Mouse (Mus musculus) liver, postnatal 0 days (tissue): ENCODE measurements around the gene Ppara. TPM values are rescaled to one million over a fixed set of nuclear protein-coding genes. Genes with fewer than 3 reads are reported as not detected.

Experiments used
- ATAC-seq: fragments of 200-750 bp; cut with Nextera tagmentation; 2 replicates; pipeline ENCODE4 v1.8.0; 2017; ENCODE audit warnings: mild to moderate bottlenecking, moderate library complexity
- DNase-seq: peaks from one replicate; pipeline ENCODE4 v3.0.0-alpha.2; 2016
- H3K27ac ChIP-seq: fragments of 300-500 bp; sonication (generic); 2 replicates; pipeline ENCODE4 v1.5.1; 2014; ENCODE audit warnings: antibody characterized with exemption, moderate library complexity, mild to moderate bottlenecking, low read depth
- H3K27me3 ChIP-seq: fragments of 300-500 bp; sonication (generic); 2 replicates; pipeline ENCODE4 v1.6.1; 2014; ENCODE audit warnings: low read length, control low read depth, mixed read lengths; ENCODE audit not compliant: insufficient read depth
- H3K36me3 ChIP-seq: fragments of 300-500 bp; sonication (generic); replicated peaks from 2 replicates; pipeline ENCODE4 v1.6.1; 2014; ENCODE audit warnings: mild to moderate bottlenecking, control low read depth, low read length, moderate library complexity, mixed read lengths; ENCODE audit not compliant: insufficient read depth
- H3K4me1 ChIP-seq: fragments of 300-500 bp; sonication (generic); 2 replicates; pipeline ENCODE4 v1.6.1; 2014; ENCODE audit warnings: antibody characterized with exemption, mild to moderate bottlenecking, control low read depth; ENCODE audit not compliant: insufficient read depth
- H3K4me2 ChIP-seq: fragments of 300-500 bp; sonication (generic); 2 replicates; pipeline ENCODE4 v1.6.1; 2014; ENCODE audit warnings: low read depth, mild to moderate bottlenecking, low read length, moderate library complexity, mixed read lengths
- H3K4me3 ChIP-seq: fragments of 300-500 bp; sonication (generic); 2 replicates; pipeline ENCODE4 v1.5.1; 2014; ENCODE audit warnings: low read depth, low read length
- H3K9ac ChIP-seq: fragments of 300-500 bp; sonication (generic); replicated peaks from 2 replicates; pipeline ENCODE4 v1.6.1; 2014; ENCODE audit warnings: mild to moderate bottlenecking, moderate library complexity
- H3K9me3 ChIP-seq: fragments of 300-500 bp; sonication (generic); 2 replicates; pipeline ENCODE4 v1.6.1; 2016; ENCODE audit warnings: mild to moderate bottlenecking, control low read depth, low read length, mixed read lengths
- CTCF ChIP-seq: sonication (generic); IDR thresholded peaks from 2 replicates; pipeline ENCODE4 v1.5.1; 2016; ENCODE audit warnings: antibody characterized with exemption, low read depth
- EP300 ChIP-seq: IDR thresholded peaks from 2 replicates; pipeline ENCODE4 v1.6.1; 2016; ENCODE audit warnings: antibody characterized with exemption, low read depth, mild to moderate bottlenecking
- WGBS: fragments of 180-500 bp; shearing (Covaris S2); extraction: QIAGEN DNeasy Blood & Tissue Kit; methylation state at CpG from one replicate; pipeline ENCODE4 v1.1.7; 2014; ENCODE audit not compliant: insufficient replicate concordance; 5-methylcytosine and 5-hydroxymethylcytosine counted together
- polyA plus RNA-seq: library from polyadenylated mRNA; unstranded; fragments of >200 nt; fragmentation: Nextera tagmentation; extraction: Ambion mirVana; gene quantifications from 2 replicates; pipeline ENCODE4 v1.2.1, GENCODE M21; 2015

Ppara gene
- polyA plus RNA-seq, 1 experiment from 2014 or later = 185 TPM

GRCm38 (mm10) chr15:85766677-85767076 is 31.9 kb downstream of the Ppara start:
- WGBS = 75% methylated on average over 5 of the region's 5 CpGs
- DNase-seq = no peak

GRCm38 (mm10) chr15:85768991-85769390 is 34.2 kb downstream of the Ppara start:
- Histone ChIP-seq H3K27ac (peak overlapping the region; percentile 95), H3K4me2 (no peak overlapping the region), H3K4me3 (no peak overlapping the region), H3K9ac (no peak overlapping the region), H3K27me3 (no peaks in the 10 kb centered on the region), H3K9me3 (no peaks in the 10 kb centered on the region), H3K36me3 (no peaks in the 10 kb centered on the region), H3K4me1 (peaks cover 2% of the 10 kb centered on the region)
- DNase-seq (no peak), ATAC-seq (no peak)
- TF ChIP-seq EP300 (no peak), CTCF (no peak)
- 77% methylated on average over 8 of the region's 8 CpGs for WGBS

More at GRCm38 (mm10) chr15:85766677-85767076, 31.9 kb downstream of the Ppara start:
- Histone ChIP-seq H3K9me3 (no peaks in the 10 kb centered on the region), H3K36me3 (no peaks in the 10 kb centered on the region), H3K27me3 (no peaks in the 10 kb centered on the region), H3K9ac (no peak overlapping the region), H3K4me1 (no peaks in the 10 kb centered on the region; the same call in none of the 2 replicates), H3K4me2 (no peak overlapping the region), H3K4me3 (no peak overlapping the region), H3K27ac (0 out of 2 replicates have a peak overlapping the region, but pooled peaks have one; percentile 30)
- no peak for TF ChIP-seq CTCF
- TF ChIP-seq EP300 = no peak
- no peak for ATAC-seq

GRCm38 (mm10) chr15:85771306-85772121 is 36.7 kb downstream of the Ppara start:
- 57% methylated on average over 17 of the region's 17 CpGs for WGBS
- Histone ChIP-seq H3K27me3 (no peaks in the 10 kb centered on the region), H3K4me3 (no peak overlapping the region), H3K4me2 (no peak overlapping the region), H3K4me1 (peaks cover 6% of the 10 kb centered on the region), H3K9me3 (no peaks in the 10 kb centered on the region), H3K9ac (peak overlapping the region; percentile 16; the same call in 1 of the 2 replicates), H3K27ac (peak overlapping the region; percentile 95), H3K36me3 (no peaks in the 10 kb centered on the region; the same call in 1 of the 2 replicates)
- DNase-seq (peak; percentile 78), ATAC-seq (peak; percentile 83)
- TF ChIP-seq EP300 = peak; percentile 88
- no peak for TF ChIP-seq CTCF

- Histone ChIP-seq H3K4me2 (peak overlapping the region; percentile 31), H3K4me3 (0 out of 2 replicates have a peak overlapping the region, but pooled peaks have one; percentile 3), H3K27me3 (no peaks in the 10 kb centered on the region), H3K9me3 (no peaks in the 10 kb centered on the region), H3K4me1 (peaks cover 6% of the 10 kb centered on the region), H3K27ac (peak overlapping the region; percentile 95), H3K9ac (peak overlapping the region; percentile 45), H3K36me3 (no peaks in the 10 kb centered on the region; the same call in 1 of the 2 replicates)
- ATAC-seq = peak; percentile 30
- peak; percentile 32 for DNase-seq
- TF ChIP-seq CTCF (no peak), EP300 (no peak)
- WGBS = 49% methylated on average over 11 of the region's 11 CpGs
Observed at GRCm38 (mm10) chr15:85772146-85772740, 37.5 kb downstream of the Ppara start.

GRCm38 (mm10) chr15:85774419-85774818 is 39.6 kb downstream of the Ppara start:
- TF ChIP-seq EP300 (no peak), CTCF (no peak)
- peak overlapping the region; percentile 31 for H3K4me2 ChIP-seq
- ATAC-seq (no peak), DNase-seq (no peak)
- H3K4me3 ChIP-seq = no peak overlapping the region
- H3K36me3 ChIP-seq = peaks cover 3% of the 10 kb centered on the region; the same call in 1 of the 2 replicates
- peaks cover 6% of the 10 kb centered on the region for H3K4me1 ChIP-seq
- H3K9me3 ChIP-seq = no peaks in the 10 kb centered on the region
- peak overlapping the region; percentile 95 for H3K27ac ChIP-seq
- no peaks in the 10 kb centered on the region for H3K27me3 ChIP-seq
- 55% methylated on average over 9 of the region's 9 CpGs for WGBS
- no peak overlapping the region for H3K9ac ChIP-seq

- ATAC-seq (no peak), DNase-seq (no peak)
- 78% methylated on average over 7 of the region's 7 CpGs for WGBS
- Histone ChIP-seq H3K27me3 (no peaks in the 10 kb centered on the region), H3K9ac (no peak overlapping the region), H3K36me3 (peaks cover 3% of the 10 kb centered on the region; the same call in 1 of the 2 replicates), H3K27ac (peak overlapping the region; percentile 95), H3K9me3 (no peaks in the 10 kb centered on the region), H3K4me3 (no peak overlapping the region), H3K4me2 (0 out of 2 replicates have a peak overlapping the region, but pooled peaks have one; percentile 31), H3K4me1 (peaks cover 6% of the 10 kb centered on the region; the same call in 1 of the 2 replicates)
- no peak for TF ChIP-seq CTCF
- no peak for TF ChIP-seq EP300
Observed at GRCm38 (mm10) chr15:85775001-85775400, 40.2 kb downstream of the Ppara start.
